Mouse (Mus musculus) hematopoietic stem cell, adult 5-6 weeks (primary cell): ENCODE measurements around the gene Col27a1. TPM values are rescaled to one million over a fixed set of nuclear protein-coding genes. Genes with fewer than 3 reads are reported as not detected.

ENCODE experiments used
- ATAC-seq, 2 experiments: fragments of 125-278 bp in 1 of 2; replicated peaks in 1 of 2; 2 replicates each; pipeline ENCODE4 v1.8.0; 2016 to 2017; ENCODE audit warnings: inconsistent platforms in 2 of 2, mild to moderate bottlenecking in 2 of 2, moderate number of reproducible peaks in 2 of 2, low read depth in 1 of 2, moderate TSS enrichment in 1 of 2; ENCODE audit not compliant: low FRiP score in 2 of 2, poor library complexity in 2 of 2, severe bottlenecking in 2 of 2, insufficient read depth in 1 of 2, low TSS enrichment in 1 of 2
- total RNA-seq: library from RNA; stranded (forward); fragments of 172-1452, 232-1000 nt; gene quantifications from 2 replicates; pipeline ENCODE4 v1.2.3, GENCODE M21; 2017

Col27a1 gene
- total RNA-seq, 1 experiment from 2014 or later: not detected

GRCm38 (mm10) chr4:63247991-63248390 is 34.2 kb downstream of the Col27a1 start:
- no peak for ATAC-seq

GRCm38 (mm10) chr4:63248951-63249350 is 35.1 kb downstream of the Col27a1 start:
- no peak for ATAC-seq

- no peak for ATAC-seq
Measured at GRCm38 (mm10) chr4:63251760-63252159, 38.0 kb downstream of the Col27a1 start.

GRCm38 (mm10) chr4:63253716-63254115 is 39.9 kb downstream of the Col27a1 start:
- no peak for ATAC-seq

- no peak for ATAC-seq
Measured at GRCm38 (mm10) chr4:63254151-63254550, 40.3 kb downstream of the Col27a1 start.

GRCm38 (mm10) chr4:63256371-63256770 is 42.6 kb downstream of the Col27a1 start:
- ATAC-seq: no peak

GRCm38 (mm10) chr4:63257346-63257745 is 43.5 kb downstream of the Col27a1 start:
- no peak for ATAC-seq

GRCm38 (mm10) chr4:63258096-63258495 is 44.3 kb downstream of the Col27a1 start:
- ATAC-seq: no peak

GRCm38 (mm10) chr4:63259066-63259465 is 45.3 kb downstream of the Col27a1 start:
- ATAC-seq: no peak

- ATAC-seq: no peak
Measured at GRCm38 (mm10) chr4:63260506-63260905, 46.7 kb downstream of the Col27a1 start.

GRCm38 (mm10) chr4:63262941-63263340 is 49.1 kb downstream of the Col27a1 start:
- ATAC-seq: no peak

GRCm38 (mm10) chr4:63266276-63266675 is 52.5 kb downstream of the Col27a1 start:
- ATAC-seq: no peak

- ATAC-seq: no peak
Measured at GRCm38 (mm10) chr4:63267121-63267520, 53.3 kb downstream of the Col27a1 start.

GRCm38 (mm10) chr4:63267586-63267985 is 53.8 kb downstream of the Col27a1 start:
- ATAC-seq: no peak

- ATAC-seq: no peak
Measured at GRCm38 (mm10) chr4:63268777-63269176, 55.0 kb downstream of the Col27a1 start.

GRCm38 (mm10) chr4:63274516-63274915 is 60.7 kb downstream of the Col27a1 start:
- ATAC-seq: no peak

- ATAC-seq: no peak
Measured at GRCm38 (mm10) chr4:63275251-63275650, 61.4 kb downstream of the Col27a1 start.

- ATAC-seq: no peak
Measured at GRCm38 (mm10) chr4:63276571-63276970, 62.8 kb downstream of the Col27a1 start.

- ATAC-seq: no peak
Measured at GRCm38 (mm10) chr4:63278821-63279220, 65.0 kb downstream of the Col27a1 start.

GRCm38 (mm10) chr4:63281694-63282093 is 67.9 kb downstream of the Col27a1 start:
- peak; percentile 73 to 76 for ATAC-seq
